Mouse (Mus musculus) hindbrain, postnatal 0 days (tissue): ENCODE measurements around the gene Mfsd5. TPM values are rescaled to one million over a fixed set of nuclear protein-coding genes. Genes with fewer than 3 reads are reported as not detected.

Source experiments
- ATAC-seq: fragments of 200-750 bp; cut with Nextera tagmentation; 2 replicates; pipeline ENCODE4 v1.8.0; 2017; ENCODE audit warnings: mild to moderate bottlenecking, moderate TSS enrichment, moderate library complexity
- DNase-seq: peaks from one replicate; pipeline ENCODE4 v3.0.0-alpha.2; 2015; ENCODE audit warnings: low spot score
- H3K27ac ChIP-seq: fragments of 300-500 bp; sonication (generic); 2 replicates; pipeline ENCODE4 v1.5.1; 2014; ENCODE audit warnings: mild to moderate bottlenecking
- H3K27me3 ChIP-seq: fragments of 300-500 bp; sonication (generic); 2 replicates; pipeline ENCODE4 v1.6.1; 2014; ENCODE audit warnings: low read length, mixed read lengths; ENCODE audit not compliant: insufficient read depth
- H3K36me3 ChIP-seq: fragments of 300-500 bp; sonication (generic); 2 replicates; pipeline ENCODE4 v1.6.1; 2014; ENCODE audit warnings: low read length, mixed read lengths; ENCODE audit not compliant: insufficient read depth
- H3K4me1 ChIP-seq: fragments of 300-500 bp; sonication (generic); 2 replicates; pipeline ENCODE4 v1.6.1; 2014; ENCODE audit warnings: antibody characterized with exemption, low read length, mixed read lengths; ENCODE audit not compliant: insufficient read depth
- H3K4me2 ChIP-seq: fragments of 300-500 bp; sonication (generic); 2 replicates; pipeline ENCODE4 v1.6.1; 2014; ENCODE audit warnings: low read depth, mild to moderate bottlenecking, low read length, moderate library complexity, mixed read lengths
- H3K4me3 ChIP-seq: fragments of 300-500 bp; sonication (generic); 2 replicates; pipeline ENCODE4 v1.5.1; 2014; ENCODE audit warnings: low read length
- H3K9ac ChIP-seq: fragments of 300-500 bp; sonication (generic); replicated peaks from 2 replicates; pipeline ENCODE4 v1.6.1; 2014; ENCODE audit warnings: mild to moderate bottlenecking, low read length, moderate library complexity, mixed read lengths
- H3K9me3 ChIP-seq: fragments of 300-500 bp; sonication (generic); 2 replicates; pipeline ENCODE4 v1.6.1; 2016; ENCODE audit warnings: low read length, mixed read lengths
- CTCF ChIP-seq: IDR thresholded peaks from 2 replicates; pipeline ENCODE4 v1.5.1; 2016; ENCODE audit warnings: antibody characterized with exemption, control low read depth, low read depth
- WGBS: fragments of 180-500 bp; shearing (Covaris S2); extraction: QIAGEN DNeasy Blood & Tissue Kit; methylation state at CpG from one replicate; pipeline ENCODE4 v1.1.7; 2014; 5-methylcytosine and 5-hydroxymethylcytosine counted together
- polyA plus RNA-seq: library from polyadenylated mRNA; unstranded; fragments of >200 nt; fragmentation: Nextera tagmentation; extraction: Ambion mirVana; gene quantifications from 2 replicates; pipeline ENCODE4 v1.2.1, GENCODE M21; 2015
- total RNA-seq: library from RNA; depleted of rRNA; stranded (reverse); fragments of >200 nt; gene quantifications from 2 replicates; pipeline ENCODE4 v1.2.3, GENCODE M21; 2014; rRNA removed

The Mfsd5 gene
- total RNA-seq (50.7 and 52.3 TPM in 2 replicates), polyA plus RNA-seq (67.9 and 68.3 TPM in 2 replicates)

DNA sequence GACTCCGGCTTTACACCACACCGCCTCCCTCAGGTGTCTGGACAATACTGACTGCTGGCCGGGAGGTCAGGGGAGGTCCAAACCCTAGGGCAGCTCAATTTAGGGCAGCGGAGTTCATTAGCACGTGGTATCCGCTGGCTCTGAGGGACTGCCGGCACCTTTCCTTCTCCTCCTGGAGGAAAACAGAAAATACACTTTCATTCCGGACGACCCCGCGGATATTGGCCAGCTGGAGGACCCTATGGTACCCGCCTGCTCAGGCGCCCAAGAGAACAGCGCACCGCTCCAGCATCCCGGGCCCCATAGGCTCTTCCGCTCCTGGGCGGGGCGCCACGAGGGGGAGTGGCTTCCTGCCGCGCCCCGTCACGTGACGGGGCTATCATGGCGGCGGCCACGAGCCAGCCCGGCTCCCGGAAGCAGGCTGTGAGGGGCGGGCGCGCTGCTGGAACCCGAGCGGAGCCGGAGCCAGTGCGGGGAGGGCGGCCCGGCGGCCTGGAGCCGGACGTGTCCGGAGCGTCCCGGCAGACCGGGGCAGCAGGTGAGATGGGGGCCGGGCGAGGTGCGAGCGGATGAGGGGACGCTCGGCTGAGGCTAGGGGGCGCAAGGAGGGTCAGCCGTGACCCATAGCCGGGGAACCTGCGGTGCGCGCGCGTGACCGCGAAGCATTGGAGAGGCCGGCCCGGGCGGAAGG lies at the start of gene Mfsd5:
Gene Mfsd5 (plus strand): TSS at position 363 of the 691 bp plus-strand sequence.
- no peaks in the 10 kb centered on the region for H3K9me3 ChIP-seq
- peak within 1 kb of the TSS; percentile 84 for H3K4me2 ChIP-seq
- H3K4me1 ChIP-seq, result peaks cover 8% of the 10 kb centered on the region
- H3K27ac ChIP-seq, result peak within 1 kb of the TSS; percentile 83
- TF ChIP-seq CTCF, result peak; percentile 49
- no peaks in the 10 kb centered on the region for H3K27me3 ChIP-seq
- H3K36me3 ChIP-seq, result peaks cover 14% of the 10 kb centered on the region
- peak; percentile 95 for DNase-seq
- peak within 1 kb of the TSS; percentile 65 for H3K9ac ChIP-seq
- under 1% methylated on average over 65 of the region's 65 CpGs for WGBS
- ATAC-seq, result peak; percentile 96
- peak within 1 kb of the TSS; percentile 87 for H3K4me3 ChIP-seq

DNA sequence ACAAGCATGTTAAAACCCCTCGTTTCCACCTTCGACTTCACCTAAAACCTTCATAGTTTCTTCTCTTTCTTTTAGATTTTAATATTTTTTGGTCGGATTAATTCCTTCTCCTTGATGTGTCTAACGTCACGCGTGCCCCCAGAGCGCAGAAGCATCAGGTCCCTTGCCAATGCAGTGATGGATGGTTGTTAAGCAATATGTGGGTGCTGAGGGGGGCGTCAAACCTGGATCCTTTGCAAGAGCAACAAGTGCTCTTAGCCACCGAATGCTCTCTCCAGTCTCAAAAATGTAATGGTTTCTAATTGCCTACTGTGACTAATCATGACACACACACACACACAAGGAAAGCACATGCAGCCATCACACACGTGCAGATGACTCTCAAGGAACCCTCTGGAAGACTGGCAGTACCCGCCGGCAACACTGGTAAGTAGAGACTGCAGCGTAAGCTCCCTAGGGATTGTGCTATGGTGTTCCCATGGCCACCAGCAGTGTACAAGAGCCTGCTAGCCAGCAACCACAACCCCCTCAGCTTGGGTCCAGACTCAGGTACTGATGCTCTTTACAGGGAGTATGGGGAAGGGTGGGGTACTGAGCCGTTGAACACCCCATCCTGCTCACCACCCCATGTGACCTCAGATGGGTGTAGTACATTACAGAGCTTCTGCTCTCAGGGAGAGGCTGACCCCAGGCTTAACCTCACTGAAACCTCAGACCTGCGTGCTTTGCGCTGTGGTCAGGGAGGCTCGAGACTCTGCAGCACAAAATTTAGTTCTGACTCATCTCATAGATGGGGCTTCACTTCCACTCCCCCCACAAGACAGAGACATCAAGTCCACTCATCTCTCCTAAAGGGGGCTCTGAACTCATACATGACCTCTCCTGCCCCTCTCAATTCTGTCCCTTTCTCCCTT lies 48.6 kb upstream of the Mfsd5 start:
- Histone ChIP-seq H3K9me3 (no peaks in the 10 kb centered on the region), H3K4me1 (no peaks in the 10 kb centered on the region), H3K27me3 (peaks cover 4% of the 10 kb centered on the region; the same call in 1 of the 2 replicates), H3K4me3 (no peak overlapping the region), H3K9ac (no peak overlapping the region), H3K4me2 (no peak overlapping the region), H3K36me3 (no peaks in the 10 kb centered on the region), H3K27ac (no peak overlapping the region)
- 83% methylated on average over 17 of the region's 17 CpGs for WGBS
- DNase-seq, result no peak
- TF ChIP-seq CTCF, result no peak
- ATAC-seq, result no peak

DNA sequence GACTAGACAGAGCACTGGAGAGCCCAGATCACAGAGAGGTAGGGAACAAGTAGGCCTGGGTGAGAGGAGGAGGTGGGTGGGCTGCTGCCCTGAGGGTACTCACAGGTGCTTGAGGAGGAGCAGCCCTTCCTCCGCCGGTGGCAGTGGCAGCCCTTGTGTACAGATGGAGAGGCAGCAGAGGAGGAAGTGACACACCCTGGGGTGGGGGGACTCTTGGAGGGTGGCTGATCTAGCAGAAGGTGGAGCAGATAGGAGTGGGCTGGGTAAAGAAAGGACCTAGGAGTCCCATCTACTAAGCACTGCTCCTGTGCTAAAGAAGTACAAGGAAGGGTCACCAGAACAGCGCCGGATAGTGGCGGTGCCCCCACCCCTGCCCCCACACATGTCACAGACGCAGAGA lies 47.5 kb upstream of the Mfsd5 start, which contains the start of gene Itgb7:
Gene Itgb7 (minus strand): TSS at position 197 of the 400 bp plus-strand sequence.
- no peaks in the 10 kb centered on the region for H3K9me3 ChIP-seq
- no peaks in the 10 kb centered on the region for H3K4me1 ChIP-seq
- no peaks in the 10 kb centered on the region for H3K27me3 ChIP-seq
- DNase-seq, result no peak
- H3K4me2 ChIP-seq, result no peak within 1 kb of the TSS
- no peak within 1 kb of the TSS for H3K9ac ChIP-seq
- 64% methylated on average over 6 of the region's 6 CpGs for WGBS
- H3K4me3 ChIP-seq, result no peak within 1 kb of the TSS
- no peak for TF ChIP-seq CTCF
- no peaks in the 10 kb centered on the region for H3K36me3 ChIP-seq
- ATAC-seq, result no peak
- H3K27ac ChIP-seq, result no peak within 1 kb of the TSS

DNA sequence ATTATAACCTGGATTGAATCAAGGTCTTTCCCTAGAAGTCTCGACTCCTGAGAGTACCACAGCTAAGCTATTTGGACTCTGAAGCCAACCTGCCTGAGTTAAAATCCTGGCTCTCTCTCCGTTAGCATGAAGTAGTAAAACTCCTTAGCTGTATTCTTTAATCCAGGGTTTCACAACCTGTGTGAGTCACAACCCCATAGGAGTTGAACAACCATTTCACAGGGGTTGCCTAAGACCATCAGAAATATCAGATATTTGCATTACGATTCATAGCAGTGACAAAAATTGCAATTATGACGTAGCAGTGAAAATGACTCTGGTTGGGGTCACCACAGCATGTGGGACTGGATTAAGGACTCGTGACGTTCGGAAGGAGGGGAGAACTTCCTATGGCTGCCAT lies 46.5 kb upstream of the Mfsd5 start:
- Histone ChIP-seq H3K36me3 (no peaks in the 10 kb centered on the region), H3K4me3 (no peak overlapping the region), H3K27me3 (no peaks in the 10 kb centered on the region), H3K4me1 (no peaks in the 10 kb centered on the region), H3K9ac (no peak overlapping the region), H3K9me3 (no peaks in the 10 kb centered on the region), H3K4me2 (no peak overlapping the region), H3K27ac (no peak overlapping the region)
- no peak for ATAC-seq
- 87% methylated on average over 7 of the region's 7 CpGs for WGBS
- DNase-seq, result no peak
- no peak for TF ChIP-seq CTCF

GRCm38 (mm10) chr15:102233896-102234295 lies 45.4 kb upstream of the Mfsd5 start:
- no peaks in the 10 kb centered on the region for H3K27me3 ChIP-seq
- H3K36me3 ChIP-seq, result peaks cover 2% of the 10 kb centered on the region; the same call in 1 of the 2 replicates
- no peak for TF ChIP-seq CTCF
- DNase-seq (no peak), ATAC-seq (no peak)
- H3K9ac ChIP-seq, result no peak overlapping the region
- no peaks in the 10 kb centered on the region for H3K4me1 ChIP-seq
- no peak overlapping the region for H3K4me3 ChIP-seq
- no peak overlapping the region for H3K4me2 ChIP-seq
- whole genome bisulfite sequencing, result 24% methylated on average over 2 of the region's 2 CpGs
- no peak overlapping the region for H3K27ac ChIP-seq
- H3K9me3 ChIP-seq, result no peaks in the 10 kb centered on the region

DNA sequence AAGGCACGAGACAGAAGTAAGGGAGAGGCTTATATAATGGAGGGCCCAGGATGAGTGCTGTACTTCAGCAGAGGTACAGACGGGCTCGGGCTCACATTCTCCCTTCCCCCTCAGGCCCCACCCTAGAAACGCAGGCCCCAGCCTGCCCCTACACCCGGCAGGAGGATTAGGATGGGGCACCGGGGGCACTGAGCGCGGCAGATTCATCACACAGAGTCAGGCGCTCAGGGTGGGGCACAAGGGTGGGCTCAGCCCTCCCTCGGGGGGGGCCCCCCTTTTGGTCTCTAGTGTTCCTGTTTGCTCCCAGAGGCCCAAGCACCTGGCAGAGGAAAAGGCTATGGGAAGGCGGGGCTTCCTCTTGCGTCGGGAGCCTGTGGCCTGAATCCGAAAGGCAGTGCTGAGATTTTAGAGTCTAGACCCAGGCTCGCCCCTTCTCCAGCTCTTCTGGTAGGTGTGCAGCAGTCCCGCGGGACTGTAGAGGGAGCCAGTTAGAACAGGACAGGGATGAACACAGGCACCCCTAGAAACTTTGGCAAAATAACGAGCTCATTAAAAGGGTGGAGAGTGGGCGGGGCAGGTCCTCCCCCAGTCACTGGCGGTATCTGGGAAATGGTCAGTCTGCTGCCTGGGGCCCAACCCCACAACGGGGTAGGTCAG lies 43.8 kb upstream of the Mfsd5 start:
- Histone ChIP-seq H3K36me3 (peaks cover 2% of the 10 kb centered on the region; the same call in 1 of the 2 replicates), H3K4me1 (no peaks in the 10 kb centered on the region), H3K27ac (no peak overlapping the region), H3K9ac (no peak overlapping the region), H3K9me3 (no peaks in the 10 kb centered on the region), H3K4me2 (no peak overlapping the region), H3K27me3 (no peaks in the 10 kb centered on the region), H3K4me3 (no peak overlapping the region)
- no peak for DNase-seq
- ATAC-seq, result no peak
- 32% methylated on average over 21 of the region's 21 CpGs for WGBS
- no peak for TF ChIP-seq CTCF
